ENCODE assay signal across 10 mouse cellular contexts in the genomic region with DNA sequence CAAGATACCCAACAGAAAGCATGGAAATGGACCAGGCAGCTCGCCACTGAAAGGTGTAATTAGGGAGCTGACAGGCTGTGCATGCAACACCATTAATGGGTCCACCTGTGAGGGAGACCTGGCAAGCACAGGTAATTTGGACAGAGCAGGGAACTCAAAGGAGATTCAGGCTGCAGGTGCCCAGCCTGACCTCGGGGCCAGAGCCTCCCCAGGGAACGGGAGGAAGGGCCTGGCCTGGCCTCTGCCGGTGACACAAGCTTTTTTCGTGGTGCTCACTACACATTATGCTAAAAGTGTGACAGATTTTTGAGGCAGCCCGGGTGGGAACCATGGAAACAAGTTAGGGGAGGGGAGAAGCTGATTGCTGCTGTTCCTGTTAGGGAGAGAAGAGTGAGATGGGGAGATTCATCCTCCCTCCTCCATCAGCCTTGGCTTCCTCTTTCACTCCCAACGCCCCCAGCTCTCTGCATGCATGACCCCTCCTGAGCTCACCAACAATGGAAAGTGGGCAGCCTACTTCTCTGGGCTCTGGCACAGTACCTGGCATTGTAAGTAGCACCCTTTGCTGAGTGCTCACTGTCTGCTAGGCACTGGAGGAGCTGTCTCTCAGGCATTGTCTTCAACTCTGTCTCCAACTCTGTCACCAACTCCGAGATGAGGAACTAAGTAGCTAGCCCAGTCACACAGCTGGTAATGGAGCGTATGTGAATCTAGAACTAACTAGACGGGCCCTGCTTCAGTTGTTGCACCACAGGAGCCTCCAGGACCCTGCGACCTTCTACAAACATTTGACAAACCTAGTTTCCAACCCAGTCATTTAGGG.
DNase-seq lines count a peak whose midpoint lies in the region; ATAC-seq and TF ChIP-seq lines count a peak whose summit lies in the region.
"Had no signal": no experiment of that assay in that cellular context is flagged by ENCODE, and none has a peak within 500 bp of the region (broad histone marks: within the 10 kb centered on the region; RNA-seq: fewer than 3 reads in every experiment).

No protein-coding gene starts in this region.

- no peaks in the 10 kb centered on the region for H3K27me3 ChIP-seq in forebrain, postnatal 0 days (ENCODE audit: insufficient read depth, low read length)
- peaks cover 3% of the 10 kb centered on the region; the same call in 1 of the 2 replicates for H3K27me3 ChIP-seq in midbrain, embryonic 11.5 days (ENCODE audit: control insufficient read depth, insufficient read depth, low read length)
- H3K27me3 ChIP-seq in kidney, embryonic 14.5 days (ENCODE audit: control insufficient read depth, insufficient read depth, low read length): no peaks in the 10 kb centered on the region
- H3K27me3 ChIP-seq in kidney, embryonic 15.5 days: no peaks in the 10 kb centered on the region
- H3K27me3 ChIP-seq: liver, embryonic 13.5 days had no signal

- peak; percentile 95 for ATAC-seq in forebrain, postnatal 0 days
- ATAC-seq in midbrain, embryonic 11.5 days (ENCODE audit: low FRiP score): peak; percentile 72
- no peak for ATAC-seq in kidney, embryonic 14.5 days (ENCODE audit: low FRiP score, low TSS enrichment)
- no peak for ATAC-seq in kidney, embryonic 15.5 days (replicated peaks; ENCODE audit: low FRiP score)
- ATAC-seq: activated CD4-positive, CD25-positive, alpha-beta regulatory T cell, adult 4 months had no signal

- 31% methylated on average over 11 of the region's 11 CpGs for WGBS in forebrain, postnatal 0 days
- WGBS in midbrain, embryonic 11.5 days: 31% methylated on average over 11 of the region's 11 CpGs
- 59% methylated on average over 11 of the region's 11 CpGs for WGBS in kidney, embryonic 14.5 days
- WGBS in kidney, embryonic 15.5 days: 61% methylated on average over 11 of the region's 11 CpGs

- H3K27ac ChIP-seq in forebrain, postnatal 0 days (ENCODE audit: low read depth, low read length): peak overlapping the region; percentile 55
- H3K27ac ChIP-seq in midbrain, embryonic 11.5 days (ENCODE audit: low read depth, low read length): no peak overlapping the region
- no peak overlapping the region for H3K27ac ChIP-seq in kidney, embryonic 14.5 days (ENCODE audit: low read depth, low read length)
- H3K27ac ChIP-seq in kidney, embryonic 15.5 days: no peak overlapping the region
- H3K27ac ChIP-seq: liver, embryonic 13.5 days had no signal

- H3K4me1 ChIP-seq in forebrain, postnatal 0 days (ENCODE audit: insufficient read depth): peaks cover 12% of the 10 kb centered on the region
- H3K4me1 ChIP-seq in midbrain, embryonic 11.5 days (ENCODE audit: control insufficient read depth, insufficient read depth, low read length): peaks cover 11% of the 10 kb centered on the region
- no peaks in the 10 kb centered on the region for H3K4me1 ChIP-seq in kidney, embryonic 14.5 days (ENCODE audit: control insufficient read depth, insufficient read depth, low read length)
- H3K4me1 ChIP-seq in kidney, embryonic 15.5 days: 0 out of 2 replicates have a peak, but pooled peaks cover 2% of the 10 kb centered on the region
- H3K4me1 ChIP-seq: liver, embryonic 13.5 days had no signal

- no peak for TF ChIP-seq POLR2A in brain, embryonic 14.5 days (IDR thresholded peaks at IDR 0.05; ENCODE audit: borderline replicate concordance, extremely low read depth, insufficient read depth, insufficient read length, poor library complexity, severe bottlenecking)

- H3K9ac ChIP-seq in forebrain, postnatal 0 days: no peak overlapping the region
- no peak overlapping the region for H3K9ac ChIP-seq in midbrain, embryonic 11.5 days (ENCODE audit: low read length)
- H3K9ac ChIP-seq in kidney, embryonic 14.5 days (ENCODE audit: low read depth, low read length): no peak overlapping the region
- no peak overlapping the region for H3K9ac ChIP-seq in kidney, embryonic 15.5 days
- H3K9ac ChIP-seq: liver, embryonic 13.5 days had no signal

- H3K36me3 ChIP-seq in forebrain, postnatal 0 days (ENCODE audit: insufficient read depth): no peaks in the 10 kb centered on the region
- no peaks in the 10 kb centered on the region for H3K36me3 ChIP-seq in midbrain, embryonic 11.5 days (ENCODE audit: control insufficient read depth, insufficient read depth, low read length)
- no peaks in the 10 kb centered on the region for H3K36me3 ChIP-seq in kidney, embryonic 14.5 days (ENCODE audit: control insufficient read depth, insufficient read depth, low read length)
- H3K36me3 ChIP-seq in kidney, embryonic 15.5 days: no peaks in the 10 kb centered on the region
- H3K36me3 ChIP-seq: liver, embryonic 13.5 days had no signal

- no peaks in the 10 kb centered on the region for H3K9me3 ChIP-seq in forebrain, postnatal 0 days (ENCODE audit: low read length)
- no peaks in the 10 kb centered on the region for H3K9me3 ChIP-seq in midbrain, embryonic 11.5 days (ENCODE audit: control insufficient read depth, low read length)
- H3K9me3 ChIP-seq in kidney, embryonic 14.5 days (ENCODE audit: control insufficient read depth, low read length): no peaks in the 10 kb centered on the region
- no peaks in the 10 kb centered on the region for H3K9me3 ChIP-seq in kidney, embryonic 15.5 days (replicated peaks)
- H3K9me3 ChIP-seq: liver, embryonic 13.5 days had no signal

- DNase-seq in brain, embryonic 14.5 days (ENCODE audit: low read depth): peak; percentile 76
- peak; percentile 82 for DNase-seq in forebrain, postnatal 0 days
- DNase-seq in layer of hippocampus, adult 9-10 months (ENCODE audit: low spot score): peak; percentile 46
- peak; percentile 91 for DNase-seq in midbrain, embryonic 11.5 days (ENCODE audit: low spot score, missing footprints)
- no peak for DNase-seq in gastrocnemius, postnatal 10 days
- no peak for DNase-seq in cerebellum, adult 8-10 months
- DNase-seq: liver, embryonic 13.5 days had no signal

- no peak overlapping the region for H3K4me3 ChIP-seq in forebrain, postnatal 0 days (ENCODE audit: low read depth, low read length)
- no peak overlapping the region for H3K4me3 ChIP-seq in midbrain, embryonic 11.5 days (ENCODE audit: low read depth, low read length)
- H3K4me3 ChIP-seq in kidney, embryonic 14.5 days (ENCODE audit: low read length): no peak overlapping the region
- no peak overlapping the region for H3K4me3 ChIP-seq in kidney, embryonic 15.5 days (replicated peaks)
- H3K4me3 ChIP-seq: liver, embryonic 13.5 days had no signal

- no peak for TF ChIP-seq CTCF in brain, embryonic 14.5 days (IDR thresholded peaks at IDR 0.05; ENCODE audit: borderline replicate concordance, extremely low read depth, insufficient read depth, insufficient read length)
- TF ChIP-seq CTCF in forebrain, postnatal 0 days (IDR thresholded peaks at IDR 0.05; ENCODE audit: low read depth): no peak

- no peak overlapping the region for H3K4me2 ChIP-seq in forebrain, postnatal 0 days (ENCODE audit: low read depth)
- no peak overlapping the region for H3K4me2 ChIP-seq in midbrain, embryonic 11.5 days
- no peak overlapping the region for H3K4me2 ChIP-seq in kidney, embryonic 14.5 days (replicated peaks; ENCODE audit: low read depth, low read length)
- H3K4me2 ChIP-seq in kidney, embryonic 15.5 days: no peak overlapping the region
- H3K4me2 ChIP-seq: liver, embryonic 13.5 days had no signal

Comparison
In these comparisons a context has a peak if more than half of its experiments do, and no peak if none do; other contexts are left out.
1. DNase-seq: peak in brain, embryonic 14.5 days (single experiment), forebrain, postnatal 0 days (single experiment), layer of hippocampus, adult 9-10 months (single experiment) and midbrain, embryonic 11.5 days (single experiment); none in gastrocnemius, postnatal 10 days (single experiment) and cerebellum, adult 8-10 months (single experiment).
2. ATAC-seq: peak in forebrain, postnatal 0 days (single experiment) and midbrain, embryonic 11.5 days (single experiment); none in kidney, embryonic 14.5 days (single experiment) and kidney, embryonic 15.5 days (single experiment).